Mouse (Mus musculus) gastrocnemius, postnatal 36 days (tissue): ENCODE data around the gene Olfr1093. TPM values are rescaled to one million over a fixed set of nuclear protein-coding genes. Genes with fewer than 3 reads are reported as not detected.

Source experiments
- DNase-seq, 2 experiments: peaks; one replicate each; pipeline ENCODE4 v3.0.0; 2022
- intact Hi-C: fragments of 180-260 bp; cut with DNase I; formaldehyde crosslinking; loops from one replicate; pipeline ENCODE4 v1.15.1; 2025
- long read RNA-seq, 2 experiments: library from polyadenylated mRNA; stranded (forward); transcript quantifications; one replicate each; pipeline ENCODE4 v2.0.0; 2021
- total RNA-seq, 2 experiments: library from RNA; stranded (reverse); gene quantifications; 2 replicates each; pipeline ENCODE4 v1.2.3; 2021

The Olfr1093 gene
- total RNA-seq = not detected
- long read RNA-seq, experiment 1 = 0 reads
- long read RNA-seq, experiment 2 = 0 reads

DNA sequence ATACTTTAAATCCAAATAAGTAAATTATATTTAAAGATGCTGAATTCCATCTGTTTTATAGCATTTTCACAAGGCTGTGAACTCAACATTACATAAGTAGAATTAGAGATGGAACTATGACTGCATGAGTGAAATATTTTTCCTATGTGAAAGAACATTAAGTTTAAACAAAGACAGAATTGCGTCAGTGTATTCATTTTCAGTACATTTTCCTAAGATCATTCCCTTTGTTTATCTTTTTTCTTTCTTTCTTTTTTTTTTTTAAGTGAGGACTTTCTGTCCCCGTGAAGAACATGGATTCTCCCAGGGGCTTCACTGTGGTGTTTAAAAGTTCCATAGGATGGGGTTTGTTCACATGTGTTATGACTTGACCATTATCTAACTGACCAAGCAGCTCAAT lies at the start of gene Olfr1093:
Gene Olfr1093 (plus strand): TSS at position 301 of the 400 bp plus-strand sequence.
- intact Hi-C loops = no loop called here

GRCm38 (mm10) chr2:86733601-86734000 lies 48.7 kb upstream of the Olfr1093 start, which contains the start of gene Olfr1089:
Gene Olfr1089 (minus strand): TSS chr2:86733701.
- no peak for DNase-seq
- intact Hi-C loops = no loop called here

More for the DNA sequence above, at the start of gene Olfr1093:
- no peak for DNase-seq

- intact Hi-C loops = no loop called here
- no peak for DNase-seq
Measured at GRCm38 (mm10) chr2:86758893-86759292, 23.4 kb upstream of the Olfr1093 start, which contains the start of gene Olfr1090. Gene Olfr1090 (minus strand): TSS chr2:86758993.

GRCm38 (mm10) chr2:86761050-86761449 lies 21.2 kb upstream of the Olfr1093 start:
- no peak for DNase-seq
- intact Hi-C loops = no loop called here

GRCm38 (mm10) chr2:86809918-86810317 lies 27.6 kb downstream of the Olfr1093 start, which contains the start of gene Olfr141:
Gene Olfr141 (minus strand): TSS chr2:86810018.
- no peak for DNase-seq
- intact Hi-C loops = no loop called here

DNA sequence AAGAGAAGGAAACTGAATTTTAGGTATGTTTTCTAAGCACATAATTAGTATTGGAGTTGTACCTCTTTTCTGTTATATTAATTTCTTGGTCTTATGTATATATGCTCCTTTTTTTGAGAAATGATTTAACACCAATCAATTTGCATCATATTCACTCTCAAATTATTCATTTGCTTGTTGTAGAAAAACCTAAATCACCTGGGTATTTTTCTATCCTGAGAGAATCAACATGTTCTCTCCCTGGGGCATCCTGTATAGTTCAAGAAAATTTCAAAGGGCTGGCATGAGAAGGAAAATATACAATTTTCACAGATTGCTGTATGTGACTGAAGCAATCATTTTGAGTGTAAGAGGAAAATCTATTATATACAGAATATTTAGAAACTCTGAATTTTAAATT lies 42.1 kb downstream of the Olfr1093 start, which contains the start of gene Olfr1094:
Gene Olfr1094 (plus strand): TSS at position 301 of the 400 bp plus-strand sequence.
- DNase-seq = no peak
- intact Hi-C loops = no loop called here

Other genes with a start within 250 kb of the Olfr1093 start
- not detected for gene Olfr1079, start 240.0 kb upstream of the Olfr1093 start, total RNA-seq
- not detected for gene Olfr1080, start 224.2 kb upstream of the Olfr1093 start, total RNA-seq
- not detected for gene Olfr1082, start 183.5 kb upstream of the Olfr1093 start, total RNA-seq
- gene Olfr1084, start 142.8 kb upstream of the Olfr1093 start, total RNA-seq = not detected
- not detected for gene Olfr1085, start 120.5 kb upstream of the Olfr1093 start, total RNA-seq
- gene Olfr1086, start 102.4 kb upstream of the Olfr1093 start, total RNA-seq = not detected
- not detected for gene Olfr1087, start 84.1 kb upstream of the Olfr1093 start, total RNA-seq
- not detected for gene Olfr1089, start 48.8 kb upstream of the Olfr1093 start, total RNA-seq
- gene Olfr1090, start 23.5 kb upstream of the Olfr1093 start, total RNA-seq = not detected
- not detected for gene Olfr141, start 27.5 kb downstream of the Olfr1093 start, total RNA-seq
- not detected for gene Olfr1094, start 42.2 kb downstream of the Olfr1093 start, total RNA-seq
- gene Olfr1095, start 69.2 kb downstream of the Olfr1093 start, total RNA-seq = not detected
- not detected for gene Gm13723, start 92.3 kb downstream of the Olfr1093 start, total RNA-seq
- not detected for gene Olfr1097, start 109.7 kb downstream of the Olfr1093 start, total RNA-seq
- not detected for gene Olfr1098, start 142.1 kb downstream of the Olfr1093 start, total RNA-seq
- not detected for gene Olfr1099, start 178.2 kb downstream of the Olfr1093 start, total RNA-seq
- gene Olfr1100, start 197.5 kb downstream of the Olfr1093 start, total RNA-seq = not detected
- gene Olfr1101, start 208.7 kb downstream of the Olfr1093 start, total RNA-seq = not detected
- gene Olfr1102, start 215.9 kb downstream of the Olfr1093 start, total RNA-seq = not detected
- not detected for gene Olfr1104, start 244.6 kb downstream of the Olfr1093 start, total RNA-seq